Mouse (Mus musculus) hindbrain, embryonic 14.5 days (tissue): Measurements from ENCODE around the gene Clip2. TPM values are rescaled to one million over a fixed set of nuclear protein-coding genes. Genes with fewer than 3 reads are reported as not detected.

Experiments used
- ATAC-seq: fragments of 200-750 bp; cut with Nextera tagmentation; 2 replicates; pipeline ENCODE4 v1.8.0; 2017; ENCODE audit warnings: moderate number of reproducible peaks, mild to moderate bottlenecking, moderate TSS enrichment, moderate library complexity; ENCODE audit not compliant: low FRiP score
- DNase-seq: peaks from one replicate; pipeline ENCODE4 v3.0.0-alpha.2; 2015; ENCODE audit warnings: low spot score
- H3K27ac ChIP-seq: fragments of 300-500 bp; sonication (generic); 2 replicates; pipeline ENCODE4 v1.5.1; 2014; ENCODE audit warnings: mild to moderate bottlenecking, moderate library complexity
- H3K27me3 ChIP-seq: fragments of 300-500 bp; sonication (generic); 2 replicates; pipeline ENCODE4 v1.6.1; 2014; ENCODE audit warnings: mild to moderate bottlenecking, low read length, mixed read lengths; ENCODE audit not compliant: control insufficient read depth, insufficient read depth
- H3K36me3 ChIP-seq: fragments of 300-500 bp; sonication (generic); replicated peaks from 2 replicates; pipeline ENCODE4 v1.6.1; 2014; ENCODE audit not compliant: control insufficient read depth, insufficient read depth
- H3K4me1 ChIP-seq: fragments of 300-500 bp; sonication (generic); replicated peaks from 2 replicates; pipeline ENCODE4 v1.6.1; 2014; ENCODE audit warnings: antibody characterized with exemption, low read length, mixed read lengths; ENCODE audit not compliant: control insufficient read depth, insufficient read depth
- H3K4me2 ChIP-seq: fragments of 300-500 bp; sonication (generic); replicated peaks from 2 replicates; pipeline ENCODE4 v1.6.1; 2014; ENCODE audit warnings: mild to moderate bottlenecking, moderate library complexity
- H3K4me3 ChIP-seq: fragments of 300-500 bp; sonication (generic); replicated peaks from 2 replicates; pipeline ENCODE4 v1.5.1; 2014; ENCODE audit warnings: mild to moderate bottlenecking, low read length
- H3K9ac ChIP-seq: fragments of 300-500 bp; sonication (generic); 2 replicates; pipeline ENCODE4 v1.6.1; 2014
- H3K9me3 ChIP-seq: fragments of 300-500 bp; sonication (generic); 2 replicates; pipeline ENCODE4 v1.6.1; 2016; ENCODE audit warnings: low read length; ENCODE audit not compliant: control insufficient read depth
- WGBS: fragments of 180-500 bp; shearing (Covaris S2); extraction: QIAGEN DNeasy Blood & Tissue Kit; methylation state at CpG from one replicate; pipeline ENCODE4 v1.1.7; 2014; 5-methylcytosine and 5-hydroxymethylcytosine counted together
- polyA plus RNA-seq: library from polyadenylated mRNA; unstranded; fragments of >200 nt; fragmentation: Nextera tagmentation; extraction: Ambion mirVana; gene quantifications from 2 replicates; pipeline ENCODE4 v1.2.1, GENCODE M21; 2014

The Clip2 gene
- polyA plus RNA-seq, 1 experiment from 2014 or later = 16.8 TPM

DNA sequence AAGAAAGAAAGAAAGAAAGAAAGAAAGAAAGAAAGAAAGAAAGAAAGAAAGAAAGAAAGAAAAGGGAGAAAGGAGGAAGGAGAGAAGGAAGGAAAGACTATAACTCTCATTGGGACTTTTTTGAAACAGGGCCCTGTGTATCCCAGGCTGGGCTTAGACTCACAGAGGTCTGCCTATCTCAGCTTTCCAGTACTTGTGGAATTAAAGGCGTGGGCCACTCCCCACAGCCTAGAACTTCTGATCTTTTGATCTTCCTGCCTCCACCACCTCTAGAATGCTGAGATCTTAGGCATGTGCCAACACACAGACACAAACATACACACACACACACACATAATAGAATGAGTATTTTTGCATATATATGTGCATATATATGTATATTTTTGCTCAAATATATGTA, 87.0 kb downstream of the Clip2 start:
- Histone ChIP-seq H3K4me2 (no peak overlapping the region), H3K9ac (no peak overlapping the region), H3K27me3 (no peaks in the 10 kb centered on the region), H3K4me1 (peaks cover 11% of the 10 kb centered on the region; the same call in 1 of the 2 replicates), H3K9me3 (no peaks in the 10 kb centered on the region), H3K4me3 (no peak overlapping the region), H3K27ac (no peak overlapping the region), H3K36me3 (no peaks in the 10 kb centered on the region)
- WGBS = 86% methylated on average over 1 of the region's 1 CpGs
- DNase-seq = no peak
- no peak for ATAC-seq

GRCm38 (mm10) chr5:134464225-134464624, 88.0 kb downstream of the Clip2 start:
- no peak overlapping the region for H3K4me2 ChIP-seq
- no peaks in the 10 kb centered on the region for H3K9me3 ChIP-seq
- no peaks in the 10 kb centered on the region for H3K36me3 ChIP-seq
- H3K4me1 ChIP-seq = peaks cover 11% of the 10 kb centered on the region; the same call in 1 of the 2 replicates
- no peak overlapping the region for H3K27ac ChIP-seq
- no peaks in the 10 kb centered on the region for H3K27me3 ChIP-seq
- WGBS = 86% methylated on average over 5 of the region's 5 CpGs
- no peak for DNase-seq
- no peak for ATAC-seq
- no peak overlapping the region for H3K4me3 ChIP-seq
- no peak overlapping the region for H3K9ac ChIP-seq

DNA sequence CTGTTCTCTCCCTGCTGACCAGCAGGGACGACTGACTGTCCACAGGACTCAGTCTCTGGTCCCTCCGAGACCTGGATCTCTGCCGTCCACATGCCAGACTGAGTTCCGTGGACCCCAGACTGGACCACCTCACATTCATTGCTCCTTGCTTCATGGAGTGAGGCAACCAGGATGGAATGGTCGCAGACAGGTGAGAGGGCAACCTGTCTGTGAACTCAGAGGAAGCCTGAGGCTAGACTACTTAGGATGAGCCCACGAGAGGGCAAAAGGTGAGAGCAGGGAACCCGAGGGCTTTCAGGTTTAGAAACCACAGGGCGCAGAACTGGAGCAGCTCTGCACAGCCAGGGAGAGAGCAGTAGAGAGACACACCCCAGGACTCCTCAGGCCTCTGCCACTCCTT, 89.5 kb downstream of the Clip2 start:
- no peak overlapping the region for H3K4me3 ChIP-seq
- H3K9ac ChIP-seq = no peak overlapping the region
- H3K4me2 ChIP-seq = no peak overlapping the region
- H3K36me3 ChIP-seq = no peaks in the 10 kb centered on the region
- no peak for DNase-seq
- peaks cover 11% of the 10 kb centered on the region; the same call in 1 of the 2 replicates for H3K4me1 ChIP-seq
- 78% methylated on average over 8 of the region's 8 CpGs for WGBS
- H3K27ac ChIP-seq = no peak overlapping the region
- no peaks in the 10 kb centered on the region for H3K9me3 ChIP-seq
- no peaks in the 10 kb centered on the region for H3K27me3 ChIP-seq
- ATAC-seq = no peak

GRCm38 (mm10) chr5:134462316-134462715, 89.9 kb downstream of the Clip2 start:
- no peak overlapping the region for H3K27ac ChIP-seq
- no peaks in the 10 kb centered on the region for H3K9me3 ChIP-seq
- H3K4me1 ChIP-seq = peaks cover 11% of the 10 kb centered on the region; the same call in 1 of the 2 replicates
- DNase-seq (no peak), ATAC-seq (no peak)
- H3K36me3 ChIP-seq = no peaks in the 10 kb centered on the region
- no peak overlapping the region for H3K9ac ChIP-seq
- H3K4me3 ChIP-seq = no peak overlapping the region
- no peaks in the 10 kb centered on the region for H3K27me3 ChIP-seq
- no peak overlapping the region for H3K4me2 ChIP-seq
- 87% methylated on average over 2 of the region's 2 CpGs for WGBS

GRCm38 (mm10) chr5:134460546-134460945, 91.7 kb downstream of the Clip2 start:
- Histone ChIP-seq H3K4me3 (no peak overlapping the region), H3K9me3 (no peaks in the 10 kb centered on the region), H3K4me1 (no peaks in the 10 kb centered on the region), H3K36me3 (no peaks in the 10 kb centered on the region), H3K27me3 (no peaks in the 10 kb centered on the region), H3K9ac (no peak overlapping the region), H3K4me2 (no peak overlapping the region), H3K27ac (no peak overlapping the region)
- DNase-seq (no peak), ATAC-seq (no peak)
- WGBS = 96% methylated on average over 4 of the region's 4 CpGs

DNA sequence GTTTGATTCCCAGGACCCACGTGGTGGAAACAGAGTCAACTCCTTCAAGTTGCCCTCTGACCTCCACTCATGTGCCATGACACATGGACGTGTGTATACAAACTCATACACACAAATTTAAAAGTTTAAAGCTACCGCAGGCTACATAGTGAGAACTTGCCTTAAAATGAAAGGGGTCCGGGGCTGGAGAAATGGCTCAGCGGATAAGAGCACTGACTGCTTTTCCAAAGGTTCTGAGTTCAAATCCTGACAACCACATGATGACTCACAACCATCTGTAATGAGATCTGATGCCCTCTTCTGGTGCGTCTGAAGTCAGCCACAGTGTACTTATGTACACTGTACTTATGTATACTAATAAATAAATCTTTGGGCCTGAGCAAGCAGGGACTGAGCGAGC, 93.1 kb downstream of the Clip2 start:
- no peak for DNase-seq
- 88% methylated on average over 7 of the region's 7 CpGs for WGBS
- no peak for ATAC-seq
- no peaks in the 10 kb centered on the region for H3K36me3 ChIP-seq
- no peak overlapping the region for H3K4me2 ChIP-seq
- no peaks in the 10 kb centered on the region for H3K27me3 ChIP-seq
- H3K9me3 ChIP-seq = no peaks in the 10 kb centered on the region
- no peak overlapping the region for H3K27ac ChIP-seq
- no peak overlapping the region for H3K4me3 ChIP-seq
- no peak overlapping the region for H3K9ac ChIP-seq
- H3K4me1 ChIP-seq = peaks cover 11% of the 10 kb centered on the region; the same call in 1 of the 2 replicates

DNA sequence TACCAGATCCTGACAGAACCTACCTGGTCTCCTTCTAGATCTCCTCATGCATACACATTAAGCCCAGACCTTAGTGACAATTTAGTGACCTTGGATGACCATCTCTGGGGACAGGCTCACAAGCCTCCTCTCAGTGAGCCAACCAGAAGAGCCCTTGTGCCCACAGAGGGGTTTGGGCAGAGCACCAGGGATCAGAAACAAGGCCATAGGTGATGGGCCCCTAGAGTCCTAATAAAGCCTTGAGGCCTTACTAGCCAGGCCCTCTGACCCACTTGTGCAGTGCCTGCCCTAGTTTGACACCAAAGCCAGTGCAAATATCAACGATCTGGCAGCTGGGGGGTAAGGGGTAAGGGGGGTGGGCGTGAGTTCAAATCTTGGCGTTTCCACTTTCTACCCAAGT, 93.8 kb downstream of the Clip2 start:
- H3K9ac ChIP-seq = no peak overlapping the region
- WGBS = 84% methylated on average over 3 of the region's 3 CpGs
- H3K27me3 ChIP-seq = no peaks in the 10 kb centered on the region
- ATAC-seq = no peak
- no peaks in the 10 kb centered on the region for H3K9me3 ChIP-seq
- H3K27ac ChIP-seq = no peak overlapping the region
- DNase-seq = no peak
- H3K36me3 ChIP-seq = no peaks in the 10 kb centered on the region
- H3K4me3 ChIP-seq = no peak overlapping the region
- no peak overlapping the region for H3K4me2 ChIP-seq
- H3K4me1 ChIP-seq = peaks cover 15% of the 10 kb centered on the region; the same call in 1 of the 2 replicates

DNA sequence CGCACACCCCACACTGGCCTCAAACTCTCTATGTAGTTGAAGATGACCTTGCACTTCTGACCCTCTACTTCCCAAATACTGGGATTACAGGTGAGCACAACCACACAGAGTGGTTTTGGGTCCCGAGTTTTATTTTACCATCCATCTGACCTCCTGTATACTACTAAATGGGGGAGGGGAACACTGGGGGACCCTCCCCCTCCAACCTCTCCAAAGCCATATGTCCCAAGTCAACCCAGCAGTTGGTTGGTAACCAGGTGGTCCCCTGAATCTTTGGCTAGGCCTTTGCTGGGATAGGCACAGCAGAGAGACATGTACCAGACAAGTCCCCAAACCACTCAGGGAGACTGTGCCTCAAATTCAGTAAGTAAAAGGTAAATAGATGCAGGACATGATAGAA, 94.9 kb downstream of the Clip2 start:
- no peaks in the 10 kb centered on the region for H3K27me3 ChIP-seq
- ATAC-seq (no peak), DNase-seq (no peak)
- 97% methylated on average over 2 of the region's 2 CpGs for WGBS
- no peak overlapping the region for H3K4me2 ChIP-seq
- peak overlapping the region; percentile 95; the same call in 1 of the 2 replicates for H3K27ac ChIP-seq
- H3K4me3 ChIP-seq = no peak overlapping the region
- H3K4me1 ChIP-seq = peaks cover 15% of the 10 kb centered on the region; the same call in 1 of the 2 replicates
- H3K9ac ChIP-seq = no peak overlapping the region
- H3K36me3 ChIP-seq = no peaks in the 10 kb centered on the region
- no peaks in the 10 kb centered on the region for H3K9me3 ChIP-seq

DNA sequence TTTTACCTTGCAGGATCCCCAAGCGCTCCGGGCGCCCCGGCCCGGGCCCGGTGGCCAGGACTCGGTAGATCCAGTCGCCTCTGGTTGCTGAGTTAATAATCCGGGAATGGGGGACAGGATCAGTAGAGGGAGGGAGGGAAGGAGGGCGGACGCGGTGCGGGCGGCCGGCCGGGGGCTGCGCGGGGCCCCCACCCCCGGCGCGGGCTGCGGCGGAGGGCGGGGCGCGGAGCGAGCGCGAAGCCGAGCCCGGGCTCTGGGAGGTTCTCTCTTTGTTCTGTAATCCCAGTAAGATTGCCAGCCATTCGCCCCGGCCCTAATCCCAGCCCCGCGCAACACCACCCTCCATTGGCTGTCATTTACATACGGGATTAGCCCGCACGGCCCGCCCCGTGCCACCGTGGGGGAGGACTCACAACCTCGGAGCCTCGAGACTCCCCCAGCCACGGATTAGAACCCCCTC, 95.7 kb downstream of the Clip2 start, which contains the start of gene Gtf2ird1:
Gene Gtf2ird1, minus strand, starts transcription at position 214 of the 460 bp plus-strand sequence.
- peak within 1 kb of the TSS; percentile 81 for H3K9ac ChIP-seq
- 2% methylated on average over 44 of the region's 44 CpGs for WGBS
- no peaks in the 10 kb centered on the region for H3K27me3 ChIP-seq
- H3K9me3 ChIP-seq = 0 out of 2 replicates have a peak, but pooled peaks cover 4% of the 10 kb centered on the region
- H3K27ac ChIP-seq = peak within 1 kb of the TSS; percentile 95
- H3K4me3 ChIP-seq = peak within 1 kb of the TSS; percentile 72
- peaks cover 15% of the 10 kb centered on the region; the same call in 1 of the 2 replicates for H3K4me1 ChIP-seq
- DNase-seq (peak; percentile 75), ATAC-seq (peak; percentile 88)
- H3K4me2 ChIP-seq = peak within 1 kb of the TSS; percentile 69
- 0 out of 2 replicates have a peak, but pooled peaks cover under 1% of the 10 kb centered on the region for H3K36me3 ChIP-seq
